Mouse (Mus musculus) liver, adult 10 weeks (tissue): ENCODE data around the gene Hist1h1d. TPM values are rescaled to one million over a fixed set of nuclear protein-coding genes. Genes with fewer than 3 reads are reported as not detected.

Experiments used
- polyA plus RNA-seq: library from polyadenylated mRNA; stranded (reverse); fragments of 350-450 nt; fragmentation: Illumina TruSeq; extraction: RNeasy Lipid Tissue Mini Kit (QIAGEN cat#74804); gene quantifications from one replicate; pipeline ENCODE4 v1.2.3, GENCODE M21; 2014; ENCODE audit warnings: low read depth, low replicate concordance

The Hist1h1d gene
- polyA plus RNA-seq = 0.19 TPM

GRCm38 (mm10) chr13:23552962-23553361 lies at the start of gene Hist1h1d:
Hist1h1d (plus strand) TSS chr13:23553262.

GRCm38 (mm10) chr13:23530901-23531875 lies 21.9 kb upstream of the Hist1h1d start, which contains the start of gene Hist1h4h:
Hist1h4h (plus strand) TSS chr13:23531050.

GRCm38 (mm10) chr13:23533560-23534367 lies 19.3 kb upstream of the Hist1h1d start, which contains the start of gene Hist1h2af:
Hist1h2af (plus strand) TSS chr13:23533906.

GRCm38 (mm10) chr13:23535137-23536075 lies 17.7 kb upstream of the Hist1h1d start, which contains the start of gene Hist1h3g:
Hist1h3g (plus strand) TSS chr13:23535422.

GRCm38 (mm10) chr13:23542999-23543607 lies 10.0 kb upstream of the Hist1h1d start, which contains the start of gene Hist1h2bh:
Hist1h2bh (minus strand) TSS chr13:23543392.

GRCm38 (mm10) chr13:23543965-23544786 lies 8.9 kb upstream of the Hist1h1d start, which contains the start of gene Hist1h3f:
Hist1h3f (plus strand) TSS chr13:23544052.

GRCm38 (mm10) chr13:23551146-23551834 lies 1.8 kb upstream of the Hist1h1d start, which contains the start of gene Hist1h4f:
Hist1h4f (minus strand) TSS chr13:23551648.

GRCm38 (mm10) chr13:23561883-23562659 lies 9.0 kb downstream of the Hist1h1d start, which contains the start of gene Hist1h3e:
Hist1h3e (minus strand) TSS chr13:23562369.

GRCm38 (mm10) chr13:23571022-23571503 lies 18.0 kb downstream of the Hist1h1d start, which contains the start of the genes Hist1h2ae and Hist1h2bg:
Hist1h2ae (minus strand) TSS chr13:23571220.
Hist1h2bg (plus strand) TSS chr13:23571396.

GRCm38 (mm10) chr13:23573898-23574524 lies 20.9 kb downstream of the Hist1h1d start, which contains the start of the genes Hist1h2bf and Hist1h2ad:
Hist1h2bf (minus strand) TSS chr13:23574196.
Hist1h2ad (plus strand) TSS chr13:23574381.

GRCm38 (mm10) chr13:23575271-23575851 lies 22.3 kb downstream of the Hist1h1d start, which contains the start of gene Hist1h3d:
Hist1h3d (plus strand) TSS chr13:23575763.

GRCm38 (mm10) chr13:23581408-23582218 lies 28.6 kb downstream of the Hist1h1d start, which contains the start of gene Hist1h4d:
Hist1h4d (plus strand) TSS chr13:23581598.

